Mouse (Mus musculus): ENCODE data around the gene Ddc.

DNA sequence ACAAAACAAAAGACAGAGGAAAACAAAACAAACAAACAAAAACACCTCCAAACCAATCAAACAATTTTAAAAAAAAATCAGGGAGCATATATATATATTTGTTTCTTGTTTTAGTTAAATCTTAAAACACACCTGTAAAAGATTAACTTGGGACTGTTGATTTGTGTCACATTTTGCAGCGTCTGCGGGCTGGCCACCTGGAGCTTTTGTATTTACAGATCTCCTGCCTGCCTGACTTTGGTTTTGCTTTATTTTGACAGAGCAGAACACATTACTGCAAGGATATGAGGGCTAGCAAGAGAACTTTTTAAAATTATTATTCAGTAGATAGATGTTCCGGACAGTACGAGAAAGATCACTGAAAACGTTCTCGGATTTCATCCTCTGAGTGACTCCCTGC, 66.4 kb downstream of the Ddc start:
- TF ChIP-seq CTCF (IDR thresholded peaks at IDR 0.05; ENCODE audit: borderline replicate concordance, control insufficient read depth, extremely low read depth, insufficient read depth, low read length, poor library complexity) (no peak), POLR2A (IDR thresholded peaks at IDR 0.05; ENCODE audit: control insufficient read depth, extremely low read depth, insufficient read depth, low read length, poor library complexity) (no peak)
